Mouse (Mus musculus): ENCODE data around the gene Gm16253. TPM values are rescaled to one million over a fixed set of nuclear protein-coding genes. Genes with fewer than 3 reads are reported as not detected.

Gm16253 gene
- polyA plus RNA-seq, 1 experiment from 2014 or later = not detected

- Histone ChIP-seq H3K36me3 (ENCODE audit: insufficient read depth, low read length) (peaks cover 7% of the 10 kb centered on the region), H3K9ac (ENCODE audit: low read depth, low read length) (no peak overlapping the region), H3K4me1 (replicated peaks; ENCODE audit: insufficient read depth, low read length) (peaks cover 12% of the 10 kb centered on the region; the same call in 1 of the 2 replicates), H3K27ac (peak overlapping the region; percentile 97), H3K4me3 (replicated peaks; ENCODE audit: low read depth, low read length) (no peak overlapping the region), H3K27me3 (ENCODE audit: insufficient read depth, low read length) (no peaks in the 10 kb centered on the region), H3K9me3 (replicated peaks; ENCODE audit: low read length) (no peaks in the 10 kb centered on the region), H3K4me2 (ENCODE audit: low read length) (0 out of 2 replicates have a peak overlapping the region, but pooled peaks have one; percentile 12)
- DNase-seq (ENCODE audit: low spot score) = peak; percentile 85
- no peak for ATAC-seq (replicated peaks; ENCODE audit: low FRiP score, low read depth)
- no peak for TF ChIP-seq CTCF (IDR thresholded peaks at IDR 0.05; ENCODE audit: low read depth)
- WGBS = 34% methylated on average over 12 of the region's 12 CpGs
Measured at GRCm38 (mm10) chr3:96555041-96555596, 21.7 kb upstream of the Gm16253 start.

DNA sequence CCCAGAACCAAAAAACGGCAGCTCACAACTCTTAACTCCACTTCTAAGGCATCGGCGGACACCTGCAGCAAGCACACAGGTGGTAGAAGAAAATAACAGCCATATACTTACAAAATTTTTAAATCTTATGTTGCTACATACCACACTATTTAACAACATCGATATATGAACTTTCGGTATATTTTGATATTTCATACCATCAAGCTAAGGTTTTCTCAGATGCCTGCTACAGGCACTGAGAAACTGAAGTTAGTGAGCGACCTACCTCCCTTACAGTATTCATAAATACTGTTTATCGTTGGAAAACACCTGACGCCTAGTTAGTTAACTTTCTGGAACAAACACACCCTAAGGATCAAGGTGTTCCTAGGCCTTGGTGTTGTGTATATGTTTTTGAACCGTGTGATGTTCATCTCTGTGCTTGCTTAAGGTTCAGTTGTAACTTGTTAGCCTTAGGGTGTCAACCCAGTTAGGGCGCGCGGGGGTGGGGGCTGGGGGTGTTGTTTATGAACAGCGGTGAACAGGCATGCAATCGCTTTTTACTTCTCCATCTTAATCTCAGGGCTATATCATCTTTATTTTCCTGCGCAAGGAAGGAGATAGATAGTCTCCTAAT, 20.7 kb upstream of the Gm16253 start:
- Histone ChIP-seq H3K27me3 (ENCODE audit: insufficient read depth, low read length) (no peaks in the 10 kb centered on the region), H3K9ac (ENCODE audit: low read depth, low read length) (peak overlapping the region; percentile 62; the same call in 1 of the 2 replicates), H3K36me3 (ENCODE audit: insufficient read depth, low read length) (peaks cover 17% of the 10 kb centered on the region), H3K4me1 (replicated peaks; ENCODE audit: insufficient read depth, low read length) (peaks cover 12% of the 10 kb centered on the region), H3K27ac (peak overlapping the region; percentile 97), H3K4me3 (replicated peaks; ENCODE audit: low read depth, low read length) (peak overlapping the region; percentile 76; the same call in 1 of the 2 replicates), H3K9me3 (replicated peaks; ENCODE audit: low read length) (no peaks in the 10 kb centered on the region), H3K4me2 (ENCODE audit: low read length) (peak overlapping the region; percentile 71)
- no peak for TF ChIP-seq CTCF (IDR thresholded peaks at IDR 0.05; ENCODE audit: low read depth)
- DNase-seq (ENCODE audit: low spot score) (no peak), ATAC-seq (replicated peaks; ENCODE audit: low FRiP score, low read depth) (no peak)
- 72% methylated on average over 15 of the region's 15 CpGs for WGBS

GRCm38 (mm10) chr3:96556651-96557635, 19.8 kb upstream of the Gm16253 start:
- Histone ChIP-seq H3K9me3 (replicated peaks; ENCODE audit: low read length) (no peaks in the 10 kb centered on the region), H3K36me3 (ENCODE audit: insufficient read depth, low read length) (peaks cover 21% of the 10 kb centered on the region), H3K27ac (peak overlapping the region; percentile 97), H3K4me2 (ENCODE audit: low read length) (peak overlapping the region; percentile 71), H3K4me3 (replicated peaks; ENCODE audit: low read depth, low read length) (peak overlapping the region; percentile 76), H3K27me3 (ENCODE audit: insufficient read depth, low read length) (no peaks in the 10 kb centered on the region), H3K9ac (ENCODE audit: low read depth, low read length) (peak overlapping the region; percentile 62), H3K4me1 (replicated peaks; ENCODE audit: insufficient read depth, low read length) (peaks cover 11% of the 10 kb centered on the region)
- 4% methylated on average over 22 of the region's 22 CpGs for WGBS
- ATAC-seq (replicated peaks; ENCODE audit: low FRiP score, low read depth) = no peak
- TF ChIP-seq CTCF (IDR thresholded peaks at IDR 0.05; ENCODE audit: low read depth) = no peak
- peak; percentile 74 for DNase-seq (ENCODE audit: low spot score)

DNA sequence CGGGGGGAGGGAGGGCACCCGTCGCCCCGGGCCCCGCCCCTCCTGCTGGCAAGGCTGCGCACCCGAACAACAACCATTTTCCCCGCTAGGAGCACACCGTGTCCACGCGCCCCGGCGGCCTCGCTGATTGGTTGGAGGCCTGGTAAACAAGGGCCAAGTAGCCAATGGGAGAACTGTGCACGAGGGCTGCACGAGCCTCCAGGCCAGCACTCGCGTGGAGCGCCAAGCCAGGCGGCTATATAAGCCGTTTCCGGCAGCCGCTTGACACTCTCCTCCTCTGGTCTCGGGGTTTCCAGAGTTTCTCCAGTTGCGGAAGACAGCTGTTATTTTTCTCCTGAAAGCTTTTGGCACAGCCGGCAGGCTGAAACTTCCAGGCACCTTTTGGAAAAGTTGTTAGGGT, 19.1 kb upstream of the Gm16253 start, which contains the start of gene Txnip:
Gene Txnip (plus strand): TSS at position 264 of the 400 bp plus-strand sequence.
- Histone ChIP-seq H3K36me3 (ENCODE audit: insufficient read depth, low read length) (peaks cover 21% of the 10 kb centered on the region), H3K4me2 (ENCODE audit: low read length) (peak within 1 kb of the TSS; percentile 80), H3K27ac (peak within 1 kb of the TSS; percentile 97), H3K4me3 (replicated peaks; ENCODE audit: low read depth, low read length) (peak within 1 kb of the TSS; percentile 76), H3K9ac (ENCODE audit: low read depth, low read length) (peak within 1 kb of the TSS; percentile 96), H3K9me3 (replicated peaks; ENCODE audit: low read length) (no peaks in the 10 kb centered on the region), H3K27me3 (ENCODE audit: insufficient read depth, low read length) (no peaks in the 10 kb centered on the region), H3K4me1 (replicated peaks; ENCODE audit: insufficient read depth, low read length) (peaks cover 11% of the 10 kb centered on the region)
- TF ChIP-seq CTCF (IDR thresholded peaks at IDR 0.05; ENCODE audit: low read depth) = peak; percentile 55
- ATAC-seq (replicated peaks; ENCODE audit: low FRiP score, low read depth) (peak; percentile 98), DNase-seq (ENCODE audit: low spot score) (peak; percentile 99)
- WGBS = 0% methylated on average over 26 of the region's 26 CpGs

GRCm38 (mm10) chr3:96558159-96558558, 18.6 kb upstream of the Gm16253 start:
- peak overlapping the region; percentile 97 for H3K27ac ChIP-seq
- DNase-seq (ENCODE audit: low spot score) = no peak
- ATAC-seq (replicated peaks; ENCODE audit: low FRiP score, low read depth) = no peak
- no peaks in the 10 kb centered on the region for H3K27me3 ChIP-seq (ENCODE audit: insufficient read depth, low read length)
- peaks cover 11% of the 10 kb centered on the region for H3K4me1 ChIP-seq (replicated peaks; ENCODE audit: insufficient read depth, low read length)
- peak overlapping the region; percentile 80 for H3K4me2 ChIP-seq (ENCODE audit: low read length)
- peak overlapping the region; percentile 76 for H3K4me3 ChIP-seq (replicated peaks; ENCODE audit: low read depth, low read length)
- no peak for TF ChIP-seq CTCF (IDR thresholded peaks at IDR 0.05; ENCODE audit: low read depth)
- no peaks in the 10 kb centered on the region for H3K9me3 ChIP-seq (replicated peaks; ENCODE audit: low read length)
- H3K36me3 ChIP-seq (ENCODE audit: insufficient read depth, low read length) = peaks cover 21% of the 10 kb centered on the region
- peak overlapping the region; percentile 96 for H3K9ac ChIP-seq (ENCODE audit: low read depth, low read length)
- under 1% methylated on average over 17 of the region's 17 CpGs for WGBS

Measured in kidney, postnatal 0 days (tissue).